Mouse (Mus musculus): Measurements from ENCODE around the gene Tor1a. TPM values are rescaled to one million over a fixed set of nuclear protein-coding genes. Genes with fewer than 3 reads are reported as not detected.

Gene Tor1a
- polyA plus RNA-seq, 1 experiment: 78.6 TPM

- peak overlapping the region; percentile 59 for H3K4me3 ChIP-seq (ENCODE audit: low read depth, low read length)
- TF ChIP-seq CTCF (IDR thresholded peaks at IDR 0.05; ENCODE audit: extremely low read depth, insufficient read length, insufficient replicate concordance, low read depth, low read length) (no peak), POLR2A (IDR thresholded peaks at IDR 0.05; ENCODE audit: low read depth, low read length) (peak; percentile 43)
- peak overlapping the region; percentile 69 for H3K27ac ChIP-seq (ENCODE audit: insufficient read depth, low read depth, low read length)
- H3K4me1 ChIP-seq (ENCODE audit: control insufficient read depth, insufficient read depth, insufficient read length, low read length): peaks cover 16% of the 10 kb centered on the region
- no peaks in the 10 kb centered on the region for H3K36me3 ChIP-seq (ENCODE audit: control insufficient read depth, insufficient read depth, low read length)
- H3K27me3 ChIP-seq (ENCODE audit: control insufficient read depth, insufficient read depth, low read length): no peaks in the 10 kb centered on the region
- 14% methylated on average over 12 of the region's 12 CpGs for WGBS
These were observed 38.7 kb downstream of the Tor1a start for GRCm38 (mm10) chr2:30928893-30929482.

GRCm38 (mm10) chr2:30927844-30928628 lies 39.7 kb downstream of the Tor1a start:
- H3K4me1 ChIP-seq (ENCODE audit: control insufficient read depth, insufficient read depth, insufficient read length, low read length): peaks cover 16% of the 10 kb centered on the region
- TF ChIP-seq CTCF (IDR thresholded peaks at IDR 0.05; ENCODE audit: extremely low read depth, insufficient read length, insufficient replicate concordance, low read depth, low read length) (peak; percentile 71; the same call in 1 of the 2 replicates), POLR2A (IDR thresholded peaks at IDR 0.05; ENCODE audit: low read depth, low read length) (peak; percentile 35; the same call in 1 of the 2 replicates)
- WGBS: 23% methylated on average over 14 of the region's 14 CpGs
- H3K27ac ChIP-seq (ENCODE audit: insufficient read depth, low read depth, low read length): peak overlapping the region; percentile 69
- H3K36me3 ChIP-seq (ENCODE audit: control insufficient read depth, insufficient read depth, low read length): no peaks in the 10 kb centered on the region
- H3K27me3 ChIP-seq (ENCODE audit: control insufficient read depth, insufficient read depth, low read length): no peaks in the 10 kb centered on the region
- no peak overlapping the region for H3K4me3 ChIP-seq (ENCODE audit: low read depth, low read length)

- H3K36me3 ChIP-seq (ENCODE audit: control insufficient read depth, insufficient read depth, low read length): no peaks in the 10 kb centered on the region
- H3K4me1 ChIP-seq (ENCODE audit: control insufficient read depth, insufficient read depth, insufficient read length, low read length): peaks cover 16% of the 10 kb centered on the region
- no peak overlapping the region for H3K4me3 ChIP-seq (ENCODE audit: low read depth, low read length)
- peak overlapping the region; percentile 47 for H3K27ac ChIP-seq (ENCODE audit: insufficient read depth, low read depth, low read length)
- TF ChIP-seq POLR2A (IDR thresholded peaks at IDR 0.05; ENCODE audit: low read depth, low read length) (no peak), CTCF (IDR thresholded peaks at IDR 0.05; ENCODE audit: extremely low read depth, insufficient read length, insufficient replicate concordance, low read depth, low read length) (no peak)
- no peaks in the 10 kb centered on the region for H3K27me3 ChIP-seq (ENCODE audit: control insufficient read depth, insufficient read depth, low read length)
- 69% methylated on average over 9 of the region's 9 CpGs for WGBS
These were observed 40.5 kb downstream of the Tor1a start for GRCm38 (mm10) chr2:30927151-30927781.

- no peaks in the 10 kb centered on the region for H3K27me3 ChIP-seq (ENCODE audit: control insufficient read depth, insufficient read depth, low read length)
- H3K27ac ChIP-seq (ENCODE audit: insufficient read depth, low read depth, low read length): no peak overlapping the region
- TF ChIP-seq POLR2A (IDR thresholded peaks at IDR 0.05; ENCODE audit: low read depth, low read length) (no peak), CTCF (IDR thresholded peaks at IDR 0.05; ENCODE audit: extremely low read depth, insufficient read length, insufficient replicate concordance, low read depth, low read length) (no peak)
- H3K4me1 ChIP-seq (ENCODE audit: control insufficient read depth, insufficient read depth, insufficient read length, low read length): peaks cover 16% of the 10 kb centered on the region
- H3K4me3 ChIP-seq (ENCODE audit: low read depth, low read length): no peak overlapping the region
- no peaks in the 10 kb centered on the region for H3K36me3 ChIP-seq (ENCODE audit: control insufficient read depth, insufficient read depth, low read length)
- 52% methylated on average over 4 of the region's 4 CpGs for WGBS
These were observed 41.4 kb downstream of the Tor1a start for GRCm38 (mm10) chr2:30926381-30926780.

- Histone ChIP-seq H3K27me3 (ENCODE audit: control insufficient read depth, insufficient read depth, low read length) (no peaks in the 10 kb centered on the region), H3K36me3 (ENCODE audit: control insufficient read depth, insufficient read depth, low read length) (no peaks in the 10 kb centered on the region), H3K4me1 (ENCODE audit: control insufficient read depth, insufficient read depth, insufficient read length, low read length) (peaks cover 16% of the 10 kb centered on the region), H3K4me3 (ENCODE audit: low read depth, low read length) (no peak overlapping the region), H3K27ac (ENCODE audit: insufficient read depth, low read depth, low read length) (no peak overlapping the region)
- TF ChIP-seq POLR2A (IDR thresholded peaks at IDR 0.05; ENCODE audit: low read depth, low read length) (no peak), CTCF (IDR thresholded peaks at IDR 0.05; ENCODE audit: extremely low read depth, insufficient read length, insufficient replicate concordance, low read depth, low read length) (no peak)
- WGBS: 78% methylated on average over 4 of the region's 4 CpGs
These were observed 42.6 kb downstream of the Tor1a start for GRCm38 (mm10) chr2:30925181-30925580.

- Histone ChIP-seq H3K4me3 (ENCODE audit: low read depth, low read length) (no peak overlapping the region), H3K36me3 (ENCODE audit: control insufficient read depth, insufficient read depth, low read length) (no peaks in the 10 kb centered on the region), H3K27me3 (ENCODE audit: control insufficient read depth, insufficient read depth, low read length) (no peaks in the 10 kb centered on the region), H3K27ac (ENCODE audit: insufficient read depth, low read depth, low read length) (no peak overlapping the region), H3K4me1 (ENCODE audit: control insufficient read depth, insufficient read depth, insufficient read length, low read length) (peaks cover 9% of the 10 kb centered on the region)
- TF ChIP-seq CTCF (IDR thresholded peaks at IDR 0.05; ENCODE audit: extremely low read depth, insufficient read length, insufficient replicate concordance, low read depth, low read length): no peak
- TF ChIP-seq POLR2A (IDR thresholded peaks at IDR 0.05; ENCODE audit: low read depth, low read length): no peak
- 56% methylated on average over 3 of the region's 3 CpGs for WGBS
These were observed 44.6 kb downstream of the Tor1a start for GRCm38 (mm10) chr2:30923099-30923498.

- H3K4me1 ChIP-seq (ENCODE audit: control insufficient read depth, insufficient read depth, insufficient read length, low read length): peaks cover 6% of the 10 kb centered on the region
- TF ChIP-seq CTCF (IDR thresholded peaks at IDR 0.05; ENCODE audit: extremely low read depth, insufficient read length, insufficient replicate concordance, low read depth, low read length) (no peak), POLR2A (IDR thresholded peaks at IDR 0.05; ENCODE audit: low read depth, low read length) (no peak)
- no peak overlapping the region for H3K4me3 ChIP-seq (ENCODE audit: low read depth, low read length)
- no peaks in the 10 kb centered on the region for H3K36me3 ChIP-seq (ENCODE audit: control insufficient read depth, insufficient read depth, low read length)
- no peaks in the 10 kb centered on the region; the same call in 1 of the 2 replicates for H3K27me3 ChIP-seq (ENCODE audit: control insufficient read depth, insufficient read depth, low read length)
- 16% methylated on average over 7 of the region's 7 CpGs for WGBS
- no peak overlapping the region for H3K27ac ChIP-seq (ENCODE audit: insufficient read depth, low read depth, low read length)
These were observed 47.5 kb downstream of the Tor1a start for GRCm38 (mm10) chr2:30920216-30920615.

Measured in small intestine, adult 2 months (tissue).